Mouse (Mus musculus): Measurements from ENCODE around the gene Vps37c. TPM values are rescaled to one million over a fixed set of nuclear protein-coding genes. Genes with fewer than 3 reads are reported as not detected.
A peak's percentile ranks its signal among the peaks of the same experiment; 100 is the strongest.

Gene Vps37c
- polyA plus RNA-seq, 1 experiment = 29.0 TPM

GRCm38 (mm10) chr19:10673275-10673674 is 15.3 kb upstream of the Vps37c start:
- Histone ChIP-seq H3K4me1 (ENCODE audit: control insufficient read depth, insufficient read depth, low read length) (no peaks in the 10 kb centered on the region), H3K36me3 (ENCODE audit: control insufficient read depth, insufficient read depth, low read length) (no peaks in the 10 kb centered on the region), H3K27me3 (ENCODE audit: control insufficient read depth, insufficient read depth, low read length) (no peaks in the 10 kb centered on the region), H3K4me3 (ENCODE audit: control insufficient read depth, low read depth, low read length) (no peak overlapping the region), H3K27ac (ENCODE audit: control insufficient read depth, insufficient read depth, low read depth, low read length) (no peak overlapping the region)
- no peak for TF ChIP-seq POLR2A (IDR thresholded peaks at IDR 0.05; ENCODE audit: control insufficient read depth, low read depth, low read length)
- no peak for TF ChIP-seq CTCF (IDR thresholded peaks at IDR 0.05; ENCODE audit: control insufficient read depth, insufficient read depth, insufficient replicate concordance, low read depth, low read length)

- no peaks in the 10 kb centered on the region for H3K27me3 ChIP-seq (ENCODE audit: control insufficient read depth, insufficient read depth, low read length)
- H3K4me3 ChIP-seq (ENCODE audit: control insufficient read depth, low read depth, low read length) = no peak overlapping the region
- no peaks in the 10 kb centered on the region for H3K4me1 ChIP-seq (ENCODE audit: control insufficient read depth, insufficient read depth, low read length)
- TF ChIP-seq CTCF (IDR thresholded peaks at IDR 0.05; ENCODE audit: control insufficient read depth, insufficient read depth, insufficient replicate concordance, low read depth, low read length) (no peak), POLR2A (IDR thresholded peaks at IDR 0.05; ENCODE audit: control insufficient read depth, low read depth, low read length) (no peak)
- H3K27ac ChIP-seq (ENCODE audit: control insufficient read depth, insufficient read depth, low read depth, low read length) = no peak overlapping the region
- H3K36me3 ChIP-seq (ENCODE audit: control insufficient read depth, insufficient read depth, low read length) = no peaks in the 10 kb centered on the region
Observed at GRCm38 (mm10) chr19:10676656-10677055, 11.9 kb upstream of the Vps37c start.

GRCm38 (mm10) chr19:10677915-10678771 is 10.4 kb upstream of the Vps37c start, which contains the start of gene Pga5:
TSS of gene Pga5 (minus strand) at chr19:10678071.
- Histone ChIP-seq H3K27me3 (ENCODE audit: control insufficient read depth, insufficient read depth, low read length) (no peaks in the 10 kb centered on the region), H3K4me3 (ENCODE audit: control insufficient read depth, low read depth, low read length) (no peak within 1 kb of the TSS), H3K36me3 (ENCODE audit: control insufficient read depth, insufficient read depth, low read length) (no peaks in the 10 kb centered on the region), H3K27ac (ENCODE audit: control insufficient read depth, insufficient read depth, low read depth, low read length) (no peak within 1 kb of the TSS), H3K4me1 (ENCODE audit: control insufficient read depth, insufficient read depth, low read length) (no peaks in the 10 kb centered on the region)
- no peak for TF ChIP-seq POLR2A (IDR thresholded peaks at IDR 0.05; ENCODE audit: control insufficient read depth, low read depth, low read length)
- peak; percentile 91; the same call in 1 of the 2 replicates for TF ChIP-seq CTCF (IDR thresholded peaks at IDR 0.05; ENCODE audit: control insufficient read depth, insufficient read depth, insufficient replicate concordance, low read depth, low read length)

GRCm38 (mm10) chr19:10678772-10679067 is 9.8 kb upstream of the Vps37c start:
- TF ChIP-seq CTCF (IDR thresholded peaks at IDR 0.05; ENCODE audit: control insufficient read depth, insufficient read depth, insufficient replicate concordance, low read depth, low read length) (no peak), POLR2A (IDR thresholded peaks at IDR 0.05; ENCODE audit: control insufficient read depth, low read depth, low read length) (no peak)
- Histone ChIP-seq H3K36me3 (ENCODE audit: control insufficient read depth, insufficient read depth, low read length) (no peaks in the 10 kb centered on the region), H3K4me3 (ENCODE audit: control insufficient read depth, low read depth, low read length) (no peak overlapping the region)

GRCm38 (mm10) chr19:10681571-10681970 is 7.0 kb upstream of the Vps37c start:
- Histone ChIP-seq H3K4me1 (ENCODE audit: control insufficient read depth, insufficient read depth, low read length) (no peaks in the 10 kb centered on the region), H3K36me3 (ENCODE audit: control insufficient read depth, insufficient read depth, low read length) (no peaks in the 10 kb centered on the region), H3K27ac (ENCODE audit: control insufficient read depth, insufficient read depth, low read depth, low read length) (no peak overlapping the region), H3K27me3 (ENCODE audit: control insufficient read depth, insufficient read depth, low read length) (no peaks in the 10 kb centered on the region), H3K4me3 (ENCODE audit: control insufficient read depth, low read depth, low read length) (no peak overlapping the region)
- no peak for TF ChIP-seq CTCF (IDR thresholded peaks at IDR 0.05; ENCODE audit: control insufficient read depth, insufficient read depth, insufficient replicate concordance, low read depth, low read length)
- TF ChIP-seq POLR2A (IDR thresholded peaks at IDR 0.05; ENCODE audit: control insufficient read depth, low read depth, low read length) = no peak

More at GRCm38 (mm10) chr19:10678772-10679067, 9.8 kb upstream of the Vps37c start:
- H3K4me1 ChIP-seq (ENCODE audit: control insufficient read depth, insufficient read depth, low read length) = no peaks in the 10 kb centered on the region
- H3K27ac ChIP-seq (ENCODE audit: control insufficient read depth, insufficient read depth, low read depth, low read length) = no peak overlapping the region
- H3K27me3 ChIP-seq (ENCODE audit: control insufficient read depth, insufficient read depth, low read length) = no peaks in the 10 kb centered on the region

- no peaks in the 10 kb centered on the region for H3K27me3 ChIP-seq (ENCODE audit: control insufficient read depth, insufficient read depth, low read length)
- H3K27ac ChIP-seq (ENCODE audit: control insufficient read depth, insufficient read depth, low read depth, low read length) = no peak overlapping the region
- H3K4me1 ChIP-seq (ENCODE audit: control insufficient read depth, insufficient read depth, low read length) = peaks cover 6% of the 10 kb centered on the region
- no peak overlapping the region for H3K4me3 ChIP-seq (ENCODE audit: control insufficient read depth, low read depth, low read length)
- no peaks in the 10 kb centered on the region for H3K36me3 ChIP-seq (ENCODE audit: control insufficient read depth, insufficient read depth, low read length)
- TF ChIP-seq CTCF (IDR thresholded peaks at IDR 0.05; ENCODE audit: control insufficient read depth, insufficient read depth, insufficient replicate concordance, low read depth, low read length) (no peak), POLR2A (IDR thresholded peaks at IDR 0.05; ENCODE audit: control insufficient read depth, low read depth, low read length) (no peak)
Observed at GRCm38 (mm10) chr19:10685081-10685480, 3.5 kb upstream of the Vps37c start.

- Histone ChIP-seq H3K27ac (ENCODE audit: control insufficient read depth, insufficient read depth, low read depth, low read length) (no peak overlapping the region), H3K4me3 (ENCODE audit: control insufficient read depth, low read depth, low read length) (no peak overlapping the region), H3K4me1 (ENCODE audit: control insufficient read depth, insufficient read depth, low read length) (peaks cover 6% of the 10 kb centered on the region), H3K36me3 (ENCODE audit: control insufficient read depth, insufficient read depth, low read length) (no peaks in the 10 kb centered on the region), H3K27me3 (ENCODE audit: control insufficient read depth, insufficient read depth, low read length) (no peaks in the 10 kb centered on the region)
- no peak for TF ChIP-seq POLR2A (IDR thresholded peaks at IDR 0.05; ENCODE audit: control insufficient read depth, low read depth, low read length)
- TF ChIP-seq CTCF (IDR thresholded peaks at IDR 0.05; ENCODE audit: control insufficient read depth, insufficient read depth, insufficient replicate concordance, low read depth, low read length) = no peak
Observed at GRCm38 (mm10) chr19:10685727-10686126, 2.8 kb upstream of the Vps37c start.
